Mouse (Mus musculus) E14TG2a.4 (cell line): ENCODE results near the gene Lgals4.

Experiments
- CTCF ChIP-seq: conservative IDR thresholded peaks from 2 replicates; pipeline ENCODE4 v1.5.1; 2014; ENCODE audit warnings: low read length
- NANOG ChIP-seq: IDR thresholded peaks from 2 replicates; pipeline ENCODE4 v1.6.1; 2014; ENCODE audit warnings: borderline replicate concordance, low read length, mixed read lengths

DNA sequence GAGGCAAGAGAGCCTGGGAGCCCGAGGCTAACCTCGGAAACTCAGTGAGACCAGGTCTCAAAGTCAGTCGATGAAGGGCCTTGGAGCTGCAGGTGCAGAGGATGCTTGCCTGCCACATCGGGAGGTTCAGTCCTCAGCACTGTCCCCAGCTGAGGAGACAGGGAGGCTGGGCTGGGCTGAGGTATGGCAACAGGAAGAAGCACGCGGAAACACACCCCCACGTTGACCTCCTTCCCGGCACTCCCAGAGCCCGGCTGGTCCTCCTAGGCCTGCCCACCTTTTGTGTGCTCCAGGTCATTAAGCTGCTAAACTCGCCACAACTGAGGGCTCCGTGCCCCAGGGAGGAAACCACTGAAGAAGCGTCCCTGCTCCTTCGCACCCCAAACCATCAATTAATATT is 47.5 kb downstream of the Lgals4 start, which contains the start of gene Capn12:
- no peak for TF ChIP-seq CTCF
- no peak for TF ChIP-seq NANOG
